Comparison of ENCODE assay signal across 33 mouse cellular contexts in genomic region chr16:20736168-20736567, GRCm38 (mm10). TPM values are rescaled to one million over a fixed set of nuclear protein-coding genes. Genes with fewer than 3 reads are reported as not detected.
"Had no signal": no experiment of that assay in that cellular context is flagged by ENCODE, and none has a peak within 500 bp of the region (broad histone marks: within the 10 kb centered on the region; RNA-seq: fewer than 3 reads in every experiment).

No protein-coding gene starts in this region.

- ATAC-seq: liver, embryonic 12.5 days; liver, postnatal 0 days; lung, postnatal 0 days; midbrain, embryonic 13.5 days; midbrain, embryonic 15.5 days; midbrain, embryonic 16.5 days had no signal

- H3K36me3 ChIP-seq: liver, embryonic 12.5 days; liver, embryonic 13.5 days; liver, embryonic 15.5 days; lung, embryonic 15.5 days; midbrain, embryonic 10.5 days; midbrain, embryonic 12.5 days; midbrain, embryonic 15.5 days had no signal

- H3K9me3 ChIP-seq: limb, embryonic 12.5 days; limb, embryonic 13.5 days; limb, embryonic 15.5 days; liver, embryonic 12.5 days; liver, embryonic 13.5 days; liver, embryonic 15.5 days; lung, embryonic 15.5 days; midbrain, embryonic 10.5 days; midbrain, embryonic 12.5 days; midbrain, embryonic 13.5 days; midbrain, embryonic 15.5 days; neural tube, embryonic 12.5 days; neural tube, embryonic 13.5 days had no signal

- DNase-seq: liver; liver, embryonic 13.5 days; liver, postnatal 0 days; lung, adult 18-20 months; lung, adult 2 months; lung, embryonic 14.5 days; lung, postnatal 10 days; lung, postnatal 14 days; lung, postnatal 36 days; lung, postnatal 4 days; midbrain, embryonic 14.5 days had no signal

- H3K27ac ChIP-seq: limb, embryonic 12.5 days; limb, embryonic 13.5 days; limb, embryonic 15.5 days; liver, embryonic 12.5 days; liver, embryonic 13.5 days; liver, embryonic 14.5 days; liver, embryonic 15.5 days; lung, embryonic 15.5 days; macrophage; midbrain, embryonic 10.5 days; midbrain, embryonic 12.5 days; midbrain, embryonic 13.5 days; midbrain, embryonic 15.5 days; neural tube, embryonic 12.5 days; neural tube, embryonic 13.5 days had no signal

- H3K4me3 ChIP-seq: limb, embryonic 12.5 days; limb, embryonic 13.5 days; limb, embryonic 15.5 days; liver, embryonic 12.5 days; liver, embryonic 13.5 days; liver, embryonic 15.5 days; lung, embryonic 15.5 days; megakaryocyte, embryonic 14.5 days; midbrain, embryonic 10.5 days; midbrain, embryonic 12.5 days; midbrain, embryonic 13.5 days; midbrain, embryonic 15.5 days; myocyte; neural tube, embryonic 12.5 days; neural tube, embryonic 13.5 days had no signal

RNA-seq across cellular contexts. Expression of gene Thpo, which starts 1.9 kb away (rescaled TPM):
- total RNA-seq: megakaryocyte progenitor cell, adult 5-6 weeks; megakaryocyte, adult 5-6 weeks; megakaryocyte-erythroid progenitor cell, adult 5-6 weeks; monocyte, adult 5-6 weeks had no signal
- polyA plus RNA-seq: macrophage had no signal

RNA-seq across cellular contexts. Expression of gene Chrd, which starts 3.2 kb away (rescaled TPM):
- total RNA-seq: megakaryocyte progenitor cell, adult 5-6 weeks; megakaryocyte, adult 5-6 weeks; megakaryocyte-erythroid progenitor cell, adult 5-6 weeks; monocyte, adult 5-6 weeks had no signal
- polyA plus RNA-seq: macrophage had no signal

RNA-seq across cellular contexts. Expression of gene Clcn2, which starts 18.6 kb away (rescaled TPM):
- total RNA-seq: monocyte, adult 5-6 weeks had no signal

RNA-seq across cellular contexts. Expression of gene Fam131a, which starts 43.1 kb away (rescaled TPM):
- total RNA-seq: megakaryocyte progenitor cell, adult 5-6 weeks had no signal
